ENCODE assay signal across 22 mouse cellular contexts in the genomic region with DNA sequence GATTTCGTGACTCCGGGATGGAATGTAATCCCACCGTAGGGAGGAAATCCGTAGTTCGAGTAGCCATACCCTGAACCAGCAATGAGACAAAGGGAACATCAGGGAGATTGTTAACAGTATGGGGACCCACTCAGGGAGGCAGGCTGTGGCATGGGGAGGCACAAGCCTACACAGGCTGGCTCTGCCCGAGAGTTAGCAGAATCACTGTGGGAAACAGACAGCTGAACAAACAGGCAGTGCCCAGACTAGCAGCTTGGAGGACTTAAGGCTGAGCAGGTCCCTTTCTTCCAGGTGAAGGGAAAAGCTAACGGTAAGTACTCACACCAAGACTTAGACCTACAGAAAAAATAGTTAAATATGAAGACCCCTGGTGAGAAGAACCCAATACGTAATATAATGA.
DNase-seq lines count a peak whose midpoint lies in the region; ATAC-seq and TF ChIP-seq lines count a peak whose summit lies in the region.
"Had no signal": no experiment of that assay in that cellular context is flagged by ENCODE, and none has a peak within 500 bp of the region (broad histone marks: within the 10 kb centered on the region; RNA-seq: fewer than 3 reads in every experiment).

No protein-coding gene starts in this region.

- DNase-seq in liver, embryonic 13.5 days: no peak
- no peak for DNase-seq in liver
- DNase-seq in thymus, adult 2 months: no peak
- DNase-seq in thymus, postnatal 0 days (ENCODE audit: low spot score): no peak
- DNase-seq in liver, postnatal 0 days: no peak
- no peak for DNase-seq in cerebellum, adult 9-11 months
- DNase-seq in frontal cortex, adult 2 months (ENCODE audit: extremely low spot score in 1 of 2, low spot score in 1 of 2): no peak
- DNase-seq: adrenal gland, adult 8-10 months; cerebellum, adult 18-20 months; cerebellum, postnatal 25 days; gastrocnemius, adult 2 months; heart, postnatal 14 days; kidney, adult 2 months; layer of hippocampus, adult 9-11 months; retina, postnatal 1 day had no signal

- peaks cover 32% of the 10 kb centered on the region for H3K36me3 ChIP-seq in liver, embryonic 13.5 days
- H3K36me3 ChIP-seq in thymus, adult 2 months (ENCODE audit: control insufficient read depth, insufficient read depth, low read length): 0 out of 2 replicates have a peak, but pooled peaks cover 4% of the 10 kb centered on the region
- H3K36me3 ChIP-seq in liver, postnatal 0 days (replicated peaks; ENCODE audit: insufficient read depth, low read length): peaks cover 55% of the 10 kb centered on the region

- peak overlapping the region; percentile 73; the same call in 1 of the 2 replicates for H3K4me2 ChIP-seq in liver, embryonic 13.5 days
- no peak overlapping the region; the same call in 1 of the 2 replicates for H3K4me2 ChIP-seq in liver, postnatal 0 days (ENCODE audit: low read depth, low read length)
- H3K4me2 ChIP-seq: embryonic facial prominence, embryonic 12.5 days; forebrain, embryonic 12.5 days; hindbrain, embryonic 12.5 days; lung, embryonic 14.5 days; midbrain, embryonic 12.5 days; neural tube, embryonic 12.5 days had no signal

- H3K4me3 ChIP-seq in liver, embryonic 13.5 days (replicated peaks): no peak overlapping the region
- no peak overlapping the region for H3K4me3 ChIP-seq in thymus, adult 2 months (ENCODE audit: control insufficient read depth, insufficient read depth, low read length)
- no peak overlapping the region for H3K4me3 ChIP-seq in liver, postnatal 0 days (ENCODE audit: low read depth, low read length)
- H3K4me3 ChIP-seq: embryonic facial prominence, embryonic 12.5 days; forebrain, embryonic 12.5 days; hindbrain, embryonic 12.5 days; midbrain, embryonic 12.5 days; neural tube, embryonic 12.5 days had no signal

- no peak for TF ChIP-seq EP300 in liver, postnatal 0 days (IDR thresholded peaks at IDR 0.05; ENCODE audit: low read depth)

- H3K4me1 ChIP-seq in liver, embryonic 13.5 days (replicated peaks): peaks cover 64% of the 10 kb centered on the region
- peaks cover 43% of the 10 kb centered on the region for H3K4me1 ChIP-seq in thymus, adult 2 months (replicated peaks; ENCODE audit: control insufficient read depth, insufficient read depth, low read length)
- H3K4me1 ChIP-seq in liver, postnatal 0 days (ENCODE audit: insufficient read depth): peaks cover 13% of the 10 kb centered on the region
- H3K4me1 ChIP-seq: embryonic facial prominence, embryonic 12.5 days; forebrain, embryonic 12.5 days; hindbrain, embryonic 12.5 days; midbrain, embryonic 12.5 days; neural tube, embryonic 12.5 days had no signal

- no peak for ATAC-seq in liver, embryonic 13.5 days (ENCODE audit: low read depth)
- no peak for ATAC-seq in liver, postnatal 0 days

- H3K27ac ChIP-seq in liver, embryonic 13.5 days: 0 out of 2 replicates have a peak overlapping the region, but pooled peaks have one; percentile 15
- H3K27ac ChIP-seq in thymus, adult 2 months (ENCODE audit: control insufficient read depth, insufficient read depth, low read length): peak overlapping the region; percentile 1; the same call in 1 of the 2 replicates
- peak overlapping the region; percentile 1; the same call in 1 of the 2 replicates for H3K27ac ChIP-seq in liver, postnatal 0 days (ENCODE audit: low read depth)
- H3K27ac ChIP-seq: embryonic facial prominence, embryonic 12.5 days; forebrain, embryonic 12.5 days; gastrocnemius, adult 2 months; hindbrain, embryonic 12.5 days; kidney, postnatal 0 days; midbrain, embryonic 12.5 days; neural tube, embryonic 12.5 days had no signal

- no peak for TF ChIP-seq POLR2A in thymus, adult 2 months (IDR thresholded peaks at IDR 0.05; ENCODE audit: control insufficient read depth, extremely low read depth, insufficient read depth, low read length, poor library complexity)

- TF ChIP-seq CTCF in thymus, adult 2 months (IDR thresholded peaks at IDR 0.05; ENCODE audit: borderline replicate concordance, control insufficient read depth, extremely low read depth, insufficient read depth, low read length, poor library complexity): no peak
- no peak for TF ChIP-seq CTCF in liver, postnatal 0 days (IDR thresholded peaks at IDR 0.05; ENCODE audit: low read depth)

- no peaks in the 10 kb centered on the region for H3K9me3 ChIP-seq in liver, embryonic 13.5 days (replicated peaks)
- H3K9me3 ChIP-seq in liver, postnatal 0 days (ENCODE audit: low read length): no peaks in the 10 kb centered on the region
- H3K9me3 ChIP-seq: embryonic facial prominence, embryonic 12.5 days; forebrain, embryonic 12.5 days; hindbrain, embryonic 12.5 days; midbrain, embryonic 12.5 days; neural tube, embryonic 12.5 days had no signal

- 84% methylated on average over 8 of the region's 8 CpGs for WGBS in liver, embryonic 13.5 days (ENCODE audit: insufficient replicate concordance)
- 81% methylated on average over 8 of the region's 8 CpGs for WGBS in thymus, adult 2 months
- whole genome bisulfite sequencing in liver, postnatal 0 days (ENCODE audit: insufficient replicate concordance): 83% methylated on average over 8 of the region's 8 CpGs

- no peaks in the 10 kb centered on the region for H3K27me3 ChIP-seq in liver, embryonic 13.5 days
- no peaks in the 10 kb centered on the region for H3K27me3 ChIP-seq in thymus, adult 2 months (ENCODE audit: control insufficient read depth, insufficient read depth, low read length)
- H3K27me3 ChIP-seq in liver, postnatal 0 days (ENCODE audit: insufficient read depth, low read length): no peaks in the 10 kb centered on the region
- H3K27me3 ChIP-seq: embryonic facial prominence, embryonic 12.5 days; forebrain, embryonic 12.5 days; hindbrain, embryonic 12.5 days; midbrain, embryonic 12.5 days; neural tube, embryonic 12.5 days had no signal

- H3K9ac ChIP-seq in liver, embryonic 13.5 days: no peak overlapping the region
- H3K9ac ChIP-seq in liver, postnatal 0 days (replicated peaks): no peak overlapping the region
- H3K9ac ChIP-seq: embryonic facial prominence, embryonic 12.5 days; forebrain, embryonic 12.5 days; hindbrain, embryonic 12.5 days; lung, embryonic 14.5 days; midbrain, embryonic 12.5 days; neural tube, embryonic 12.5 days had no signal
